Mouse (Mus musculus) embryonic fibroblast, embryonic 13.5 days (primary cell): ENCODE measurements at regions not wholly inside any gene's neighbourhood (a gene's known extent, or its start where the extent isn't known, plus 50 kb on each side); places are given as distances from the start of the nearest gene placed in this dataset.

ENCODE experiments used
- CTCF ChIP-seq: IDR thresholded peaks from 2 replicates; pipeline ENCODE4 v1.5.1; 2011; ENCODE audit warnings: mild to moderate bottlenecking, control low read depth, low read length, moderate library complexity, borderline replicate concordance; ENCODE audit not compliant: insufficient read depth
- POLR2A ChIP-seq: IDR thresholded peaks from 2 replicates; pipeline ENCODE4 v1.6.1; 2011; ENCODE audit warnings: low read depth, mild to moderate bottlenecking, control low read depth, low read length, moderate library complexity

- TF ChIP-seq CTCF = no peak
- TF ChIP-seq POLR2A = no peak
Measured at GRCm38 (mm10) chr3:149791593-149791992, 801.2 kb upstream of the Adgrl2 start.
